Mouse (Mus musculus) spleen, adult 2 months (tissue): ENCODE results near the gene Rph3a. TPM values are rescaled to one million over a fixed set of nuclear protein-coding genes. Genes with fewer than 3 reads are reported as not detected.

Experiments used
- DNase-seq, 2 experiments: peaks; one replicate each; pipeline versions ENCODE4 v3.0.0 to v3.0.0-alpha.2; 2012 to 2021; ENCODE audit warnings: low spot score in 2 of 2, low read depth in 1 of 2
- H3K27ac ChIP-seq: fragments of 200-500 bp; 2 replicates; pipeline ENCODE4 v1.5.1; 2012; ENCODE audit warnings: low read length, inconsistent platforms; ENCODE audit not compliant: insufficient read depth
- H3K27me3 ChIP-seq: fragments of 200-500 bp; 2 replicates; pipeline ENCODE4 v1.6.1; 2012; ENCODE audit warnings: mild to moderate bottlenecking, moderate library complexity, low read length, inconsistent platforms; ENCODE audit not compliant: control insufficient read depth, insufficient read depth
- H3K36me3 ChIP-seq: fragments of 200-500 bp; 2 replicates; pipeline ENCODE4 v1.6.1; 2012; ENCODE audit warnings: mild to moderate bottlenecking, low read length, inconsistent platforms; ENCODE audit not compliant: control insufficient read depth, insufficient read depth
- H3K4me1 ChIP-seq: fragments of 200-500 bp; 2 replicates; pipeline ENCODE4 v1.6.1; 2011; ENCODE audit warnings: inconsistent platforms; ENCODE audit not compliant: control insufficient read depth, insufficient read depth, insufficient read length
- H3K4me3 ChIP-seq: fragments of 200-500 bp; 2 replicates; pipeline ENCODE4 v1.5.1; 2011; ENCODE audit warnings: mild to moderate bottlenecking, inconsistent platforms; ENCODE audit not compliant: insufficient read depth, insufficient read length; ENCODE audit errors: extremely low read depth
- CTCF ChIP-seq: fragments of 200-500 bp; IDR thresholded peaks from 2 replicates; pipeline ENCODE4 v1.5.1; 2011; ENCODE audit warnings: mild to moderate bottlenecking, inconsistent platforms; ENCODE audit not compliant: insufficient read depth, insufficient read length, insufficient replicate concordance; ENCODE audit errors: extremely low read depth
- POLR2A ChIP-seq: fragments of 200-500 bp; IDR thresholded peaks from 2 replicates; pipeline ENCODE4 v1.6.1; 2011; ENCODE audit warnings: low read depth, low read length, inconsistent platforms
- WGBS: fragments of 180-500 bp; shearing (Covaris S2); methylation state at CpG from one replicate; pipeline ENCODE4 v1.1.7; 2018; 5-methylcytosine and 5-hydroxymethylcytosine counted together
- polyA plus RNA-seq: library from polyadenylated mRNA; depleted of rRNA; stranded (reverse); fragments of >200 nt; gene quantifications from 2 replicates; pipeline ENCODE4 v1.2.3, GENCODE M21; 2012; rRNA removed

The Rph3a gene
- polyA plus RNA-seq, 1 experiment, result 0.02 TPM

DNA sequence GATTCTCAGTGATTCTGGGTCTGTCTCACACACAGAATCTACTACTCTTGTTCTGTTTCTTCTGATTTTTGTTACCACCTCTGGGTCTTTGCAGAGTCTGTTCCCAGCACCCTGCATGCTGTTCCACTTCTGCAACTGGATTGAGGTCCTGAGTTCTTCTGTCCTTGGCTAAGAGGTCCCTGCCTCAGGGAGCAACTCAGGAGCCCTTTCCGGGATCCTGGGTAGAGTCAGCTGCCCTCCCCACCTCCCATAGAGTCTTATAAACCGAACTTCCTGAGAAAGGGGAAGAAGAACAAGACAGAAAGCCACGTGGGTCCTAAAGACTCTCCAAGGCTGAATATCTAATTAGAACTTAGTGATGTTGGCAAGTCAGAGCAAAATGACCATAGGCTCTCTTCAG, 118.9 kb downstream of the Rph3a start:
- no peaks in the 10 kb centered on the region for H3K27me3 ChIP-seq
- no peaks in the 10 kb centered on the region; the same call in 1 of the 2 replicates for H3K36me3 ChIP-seq
- no peak overlapping the region for H3K27ac ChIP-seq
- no peaks in the 10 kb centered on the region for H3K4me1 ChIP-seq
- 12% methylated on average over 3 of the region's 3 CpGs for WGBS
- no peak for TF ChIP-seq CTCF
- no peak for TF ChIP-seq POLR2A
- H3K4me3 ChIP-seq, result no peak overlapping the region
- DNase-seq, result no peak

Other genes with a start within 250 kb of the Rph3a start
- gene Oas3, start 232.4 kb downstream of the Rph3a start, polyA plus RNA-seq, result 15.2 and 16.3 TPM in 2 replicates
- gene Oas1e, start 214.6 kb downstream of the Rph3a start, polyA plus RNA-seq, result 0.08 and 0.20 TPM in 2 replicates
- gene Oas1c, start 197.6 kb downstream of the Rph3a start, polyA plus RNA-seq, result 5.4 and 6.2 TPM in 2 replicates
- gene Oas1f, start 162.7 kb downstream of the Rph3a start, polyA plus RNA-seq, result not detected in 2 replicates
- gene Oas1h, start 148.7 kb downstream of the Rph3a start, polyA plus RNA-seq, result not detected in 2 replicates
- gene Oas1g, start 122.5 kb downstream of the Rph3a start, polyA plus RNA-seq, result 1.4 and 1.7 TPM in 2 replicates
- 8.5 and 9.2 TPM in 2 replicates for gene Oas1a, start 102.6 kb downstream of the Rph3a start, polyA plus RNA-seq
- gene Oas1d, start 95.6 kb downstream of the Rph3a start, polyA plus RNA-seq, result not detected in 2 replicates
- 17.3 and 18.9 TPM in 2 replicates for gene Ptpn11, start 181.3 kb upstream of the Rph3a start, polyA plus RNA-seq
- 281 and 293 TPM in 2 replicates for gene Rpl6, start 194.4 kb upstream of the Rph3a start, polyA plus RNA-seq
- gene Hectd4, start 210.1 kb upstream of the Rph3a start, polyA plus RNA-seq, result 28.1 and 28.4 TPM in 2 replicates